Mouse (Mus musculus) cerebellum, adult 9-10 months (tissue): ENCODE data around the gene Rag1.

Experiments
- DNase-seq: peaks from one replicate; pipeline ENCODE4 v3.0.0; 2022

Gene Rag1

GRCm38 (mm10) chr2:101649114-101649671 lies at the start of gene Rag1, which contains the start of gene B230118H07Rik:
TSS of gene Rag1 (minus strand) at chr2:101649501.
TSS of gene B230118H07Rik (minus strand) at chr2:101649532.
- peak; percentile 93 for DNase-seq

- DNase-seq, result no peak
Measured at GRCm38 (mm10) chr2:101695584-101695983, 46.3 kb upstream of the Rag1 start.

- peak; percentile 37 for DNase-seq
Measured at GRCm38 (mm10) chr2:101693577-101694215, 44.4 kb upstream of the Rag1 start.

GRCm38 (mm10) chr2:101693043-101693442 lies 43.7 kb upstream of the Rag1 start:
- no peak for DNase-seq

GRCm38 (mm10) chr2:101690252-101690827 lies 41.0 kb upstream of the Rag1 start:
- DNase-seq, result no peak

- DNase-seq, result no peak
Measured at GRCm38 (mm10) chr2:101688011-101688410, 38.7 kb upstream of the Rag1 start.

GRCm38 (mm10) chr2:101684421-101684820 lies 35.1 kb upstream of the Rag1 start:
- DNase-seq, result peak; percentile 38

- DNase-seq, result peak; percentile 22
Measured at GRCm38 (mm10) chr2:101679164-101679784, 30.0 kb upstream of the Rag1 start.

GRCm38 (mm10) chr2:101678236-101679021 lies 29.1 kb upstream of the Rag1 start, which contains the start of gene Traf6:
TSS of gene Traf6 (plus strand) at chr2:101678429.
- peak; percentile 73 for DNase-seq

- DNase-seq, result no peak
Measured at GRCm38 (mm10) chr2:101673547-101673946, 24.2 kb upstream of the Rag1 start.

- no peak for DNase-seq
Measured at GRCm38 (mm10) chr2:101668751-101669150, 19.4 kb upstream of the Rag1 start.

GRCm38 (mm10) chr2:101665703-101666092 lies 16.4 kb upstream of the Rag1 start:
- DNase-seq, result no peak

GRCm38 (mm10) chr2:101665058-101665702 lies 15.9 kb upstream of the Rag1 start:
- peak; percentile 87 for DNase-seq

GRCm38 (mm10) chr2:101660536-101660935 lies 11.2 kb upstream of the Rag1 start:
- no peak for DNase-seq

GRCm38 (mm10) chr2:101652921-101653597 lies 3.8 kb upstream of the Rag1 start:
- DNase-seq, result peak; percentile 90

GRCm38 (mm10) chr2:101652204-101652920 lies 3.1 kb upstream of the Rag1 start:
- peak; percentile 42 for DNase-seq

GRCm38 (mm10) chr2:101650446-101650845 lies 1.1 kb upstream of the Rag1 start:
- DNase-seq, result no peak

GRCm38 (mm10) chr2:101648361-101648760 lies 940 bp downstream of the Rag1 start:
- no peak for DNase-seq

- DNase-seq, result no peak
Measured at GRCm38 (mm10) chr2:101645841-101646240, 3.5 kb downstream of the Rag1 start.

GRCm38 (mm10) chr2:101639840-101640350 lies 9.4 kb downstream of the Rag1 start:
- DNase-seq, result no peak
